Mouse (Mus musculus) bone marrow macrophage, adult 2 months (primary cell): ENCODE data around the gene Rgl2.

ENCODE experiments used
- CTCF ChIP-seq: IDR thresholded peaks from 2 replicates; pipeline ENCODE4 v1.5.1; 2012; ENCODE audit warnings: low read depth, mild to moderate bottlenecking, low read length, moderate library complexity
- POLR2A ChIP-seq: IDR thresholded peaks from 2 replicates; pipeline ENCODE4 v1.6.1; 2012; ENCODE audit warnings: mild to moderate bottlenecking, low read depth, low read length, borderline replicate concordance

DNA sequence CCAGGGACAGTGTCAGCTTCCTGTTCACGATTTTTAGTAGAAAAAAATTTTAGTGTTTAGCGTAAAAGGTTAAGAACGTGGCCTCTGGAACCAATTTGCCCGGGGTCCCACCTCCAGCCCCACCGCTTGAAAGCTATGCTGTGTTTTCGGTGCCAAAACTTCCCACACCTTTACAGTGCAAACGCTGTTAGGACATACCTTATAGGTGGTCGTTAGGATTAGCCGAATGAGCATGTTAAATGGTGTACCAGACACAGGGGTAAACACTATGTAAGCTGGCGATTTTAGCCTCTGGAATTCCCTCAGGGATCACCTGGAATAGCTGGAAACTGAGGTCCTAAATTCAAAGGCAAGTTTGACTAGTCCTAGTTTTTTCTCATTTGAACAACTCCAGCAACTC, 27.0 kb downstream of the Rgl2 start:
- TF ChIP-seq CTCF = no peak
- TF ChIP-seq POLR2A = no peak
